Mouse (Mus musculus) kidney, adult 2 months (tissue): ENCODE results near the gene Slc32a1. TPM values are rescaled to one million over a fixed set of nuclear protein-coding genes. Genes with fewer than 3 reads are reported as not detected.

ENCODE experiments used
- DNase-seq: peaks from one replicate; pipeline ENCODE4 v3.0.0; 2021
- H3K27ac ChIP-seq: fragments of 200-500 bp; 2 replicates; pipeline ENCODE4 v1.5.1; 2012; ENCODE audit warnings: low read depth, low read length, control low read depth, inconsistent platforms; ENCODE audit not compliant: insufficient read depth
- H3K27me3 ChIP-seq: fragments of 200-500 bp; replicated peaks from 2 replicates; pipeline ENCODE4 v1.6.1; 2012; ENCODE audit warnings: mild to moderate bottlenecking, moderate library complexity, low read length, inconsistent platforms; ENCODE audit not compliant: control insufficient read depth, insufficient read depth
- H3K36me3 ChIP-seq: fragments of 200-500 bp; 2 replicates; pipeline ENCODE4 v1.6.1; 2012; ENCODE audit warnings: mild to moderate bottlenecking, moderate library complexity, low read length, inconsistent platforms; ENCODE audit not compliant: control insufficient read depth, insufficient read depth
- H3K4me1 ChIP-seq: fragments of 200-500 bp; 2 replicates; pipeline ENCODE4 v1.6.1; 2011; ENCODE audit warnings: low read length; ENCODE audit not compliant: control insufficient read depth, insufficient read depth
- H3K4me3 ChIP-seq: fragments of 200-500 bp; 2 replicates; pipeline ENCODE4 v1.5.1; 2011; ENCODE audit warnings: mild to moderate bottlenecking, low read depth, low read length, control low read depth; ENCODE audit not compliant: insufficient read depth
- CTCF ChIP-seq: fragments of 200-500 bp; conservative IDR thresholded peaks from 2 replicates; pipeline ENCODE4 v1.5.1; 2011; ENCODE audit warnings: low read depth, mild to moderate bottlenecking, control low read depth, low read length, moderate library complexity, mixed read lengths; ENCODE audit not compliant: insufficient read depth, insufficient read length
- POLR2A ChIP-seq: fragments of 200-500 bp; IDR thresholded peaks from one replicate; pipeline ENCODE4 v1.6.1; 2011; ENCODE audit warnings: low read depth, low read length, control low read depth
- WGBS: fragments of 180-500 bp; shearing (Covaris S2); methylation state at CpG from one replicate; pipeline ENCODE4 v1.1.7; 2018; 5-methylcytosine and 5-hydroxymethylcytosine counted together
- polyA plus RNA-seq: library from polyadenylated mRNA; depleted of rRNA; stranded (reverse); fragments of >200 nt; gene quantifications from 2 replicates; pipeline ENCODE4 v1.2.3, GENCODE M21; 2012

The Slc32a1 gene
- polyA plus RNA-seq, 1 experiment: not detected

GRCm38 (mm10) chr2:158624718-158625222 lies 14.2 kb downstream of the Slc32a1 start, which contains the start of gene Actr5:
Gene Actr5, plus strand, starts transcription at chr2:158624888.
- peaks cover 4% of the 10 kb centered on the region; the same call in 1 of the 2 replicates for H3K4me1 ChIP-seq
- H3K27ac ChIP-seq: peak within 1 kb of the TSS; percentile 88
- TF ChIP-seq CTCF (no peak), POLR2A (peak; percentile 55)
- H3K27me3 ChIP-seq: no peaks in the 10 kb centered on the region
- peak within 1 kb of the TSS; percentile 80 for H3K4me3 ChIP-seq
- H3K36me3 ChIP-seq: no peaks in the 10 kb centered on the region
- WGBS: under 1% methylated on average over 39 of the region's 39 CpGs
- peak; percentile 97 for DNase-seq

GRCm38 (mm10) chr2:158625231-158625630 lies 14.7 kb downstream of the Slc32a1 start:
- DNase-seq: no peak
- under 1% methylated on average over 44 of the region's 44 CpGs for WGBS
- peak overlapping the region; percentile 88 for H3K27ac ChIP-seq
- H3K4me3 ChIP-seq: peak overlapping the region; percentile 80
- TF ChIP-seq CTCF (no peak), POLR2A (no peak)
- H3K36me3 ChIP-seq: no peaks in the 10 kb centered on the region
- peaks cover 4% of the 10 kb centered on the region; the same call in 1 of the 2 replicates for H3K4me1 ChIP-seq
- H3K27me3 ChIP-seq: no peaks in the 10 kb centered on the region

- peaks cover 4% of the 10 kb centered on the region; the same call in 1 of the 2 replicates for H3K4me1 ChIP-seq
- H3K27ac ChIP-seq: no peak overlapping the region
- WGBS: 32% methylated on average over 8 of the region's 8 CpGs
- no peaks in the 10 kb centered on the region for H3K36me3 ChIP-seq
- TF ChIP-seq POLR2A: no peak
- peak overlapping the region; percentile 80 for H3K4me3 ChIP-seq
- no peak for DNase-seq
- H3K27me3 ChIP-seq: no peaks in the 10 kb centered on the region
Observed at GRCm38 (mm10) chr2:158625697-158626096, 15.1 kb downstream of the Slc32a1 start.

- H3K27me3 ChIP-seq: no peaks in the 10 kb centered on the region
- DNase-seq: no peak
- TF ChIP-seq CTCF: no peak
Observed at GRCm38 (mm10) chr2:158628858-158629257, 18.3 kb downstream of the Slc32a1 start.

GRCm38 (mm10) chr2:158629414-158629813 lies 18.8 kb downstream of the Slc32a1 start:
- no peak overlapping the region for H3K27ac ChIP-seq
- WGBS: 76% methylated on average over 1 of the region's 1 CpGs
- peaks cover 3% of the 10 kb centered on the region; the same call in 1 of the 2 replicates for H3K36me3 ChIP-seq
- H3K27me3 ChIP-seq: no peaks in the 10 kb centered on the region
- H3K4me3 ChIP-seq: no peak overlapping the region
- peaks cover 4% of the 10 kb centered on the region; the same call in 1 of the 2 replicates for H3K4me1 ChIP-seq
- DNase-seq: peak; percentile 34
- TF ChIP-seq CTCF (peak; percentile 74), POLR2A (no peak)

More at GRCm38 (mm10) chr2:158628858-158629257, 18.3 kb downstream of the Slc32a1 start:
- Histone ChIP-seq H3K36me3 (peaks cover 3% of the 10 kb centered on the region; the same call in 1 of the 2 replicates), H3K4me3 (no peak overlapping the region), H3K27ac (no peak overlapping the region), H3K4me1 (peaks cover 4% of the 10 kb centered on the region; the same call in 1 of the 2 replicates)
- WGBS: 77% methylated on average over 3 of the region's 3 CpGs

- WGBS: 92% methylated on average over 5 of the region's 5 CpGs
- Histone ChIP-seq H3K4me3 (no peak overlapping the region), H3K4me1 (no peaks in the 10 kb centered on the region), H3K36me3 (peaks cover 5% of the 10 kb centered on the region), H3K27ac (no peak overlapping the region), H3K27me3 (no peaks in the 10 kb centered on the region)
- TF ChIP-seq POLR2A: no peak
- TF ChIP-seq CTCF: no peak
- DNase-seq: no peak
Observed at GRCm38 (mm10) chr2:158631873-158632272, 21.3 kb downstream of the Slc32a1 start.

- Histone ChIP-seq H3K27me3 (no peaks in the 10 kb centered on the region), H3K4me3 (no peak overlapping the region), H3K4me1 (no peaks in the 10 kb centered on the region), H3K27ac (no peak overlapping the region), H3K36me3 (no peaks in the 10 kb centered on the region)
- peak; percentile 68 for DNase-seq
- no peak for TF ChIP-seq POLR2A
- peak; percentile 87 for TF ChIP-seq CTCF
- 13% methylated on average over 2 of the region's 2 CpGs for WGBS
Observed at GRCm38 (mm10) chr2:158641869-158642268, 31.3 kb downstream of the Slc32a1 start.

GRCm38 (mm10) chr2:158642587-158642986 lies 32.0 kb downstream of the Slc32a1 start:
- Histone ChIP-seq H3K4me3 (no peak overlapping the region), H3K36me3 (no peaks in the 10 kb centered on the region), H3K27ac (no peak overlapping the region), H3K4me1 (no peaks in the 10 kb centered on the region), H3K27me3 (no peaks in the 10 kb centered on the region)
- TF ChIP-seq POLR2A (no peak), CTCF (no peak)
- WGBS: 94% methylated on average over 2 of the region's 2 CpGs
- no peak for DNase-seq
